Mouse (Mus musculus): ENCODE measurements around the gene Fbxo6.
"Not testable (repeated sequence)": the region's sequence is repeated elsewhere in the genome, so short reads cannot be mapped to it uniquely, and the experiment has no call there.

The Fbxo6 gene

DNA sequence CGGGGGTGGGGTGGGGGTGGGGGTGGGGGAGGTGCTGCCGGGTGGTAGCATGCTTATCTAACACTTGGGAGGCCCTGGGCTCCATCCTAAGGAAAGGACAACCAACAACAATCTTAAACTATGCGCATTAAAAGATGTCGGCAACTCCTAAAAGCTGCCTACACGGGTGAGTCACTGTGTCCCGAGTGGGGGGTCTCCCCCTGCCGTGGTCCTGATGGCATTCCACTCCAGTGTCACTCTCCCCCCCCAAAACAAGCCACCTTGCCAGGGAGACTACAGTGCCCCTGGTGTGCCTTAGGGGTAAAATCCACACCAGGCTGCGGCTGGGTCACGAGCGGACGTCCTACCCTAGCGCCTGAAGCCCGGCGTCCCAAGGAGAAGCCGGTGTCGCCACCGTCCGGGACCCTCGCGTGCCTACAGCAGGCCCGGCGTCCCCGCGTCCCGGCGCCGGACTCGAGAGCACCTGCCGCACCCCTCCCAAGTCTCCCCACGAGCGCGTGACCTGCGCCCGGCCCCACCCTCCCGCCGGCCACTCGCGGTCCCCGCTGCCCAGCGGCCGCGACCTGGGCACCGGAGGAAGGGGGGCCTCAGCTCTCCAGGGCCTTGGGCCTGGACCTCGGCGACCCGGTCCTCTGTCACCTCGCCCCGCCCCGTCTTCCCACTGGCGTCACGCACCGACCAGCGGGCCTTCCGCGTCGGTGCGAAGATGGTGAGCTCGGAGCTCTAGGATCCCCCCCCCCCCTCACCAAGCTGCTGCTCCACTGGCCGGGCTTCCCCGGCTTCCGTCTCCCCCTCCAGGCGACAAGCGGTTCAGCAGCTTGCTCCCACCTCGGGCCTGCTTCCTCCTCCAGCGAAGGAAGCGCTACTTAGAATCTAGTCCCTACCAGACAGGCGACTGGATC lies at the start of gene Fbxo6:
Fbxo6 (minus strand) TSS at position 874 of the 902 bp plus-strand sequence.
- peak; percentile 77 to 80 for DNase-seq (ENCODE audit: low spot score in 2 of 2)

DNA sequence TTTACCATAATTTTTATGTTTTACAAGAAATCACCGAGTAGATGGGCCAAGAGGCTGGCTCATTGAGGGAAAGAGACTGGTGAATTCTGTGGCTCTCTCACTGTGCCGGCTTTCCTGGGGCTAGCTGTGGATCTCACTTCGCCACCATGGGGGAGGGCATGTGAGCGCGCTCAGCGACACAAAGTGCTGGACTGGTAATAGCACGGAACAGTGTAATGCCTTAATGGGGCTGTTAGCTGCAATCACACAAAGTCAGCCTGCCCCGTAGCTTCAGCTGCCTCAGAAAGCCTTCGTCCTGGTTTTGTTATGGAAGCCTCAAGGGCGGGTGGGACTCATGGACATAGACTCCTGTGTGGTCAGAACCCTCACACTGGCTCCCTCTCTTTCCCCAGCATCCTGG lies 46.8 kb upstream of the Fbxo6 start:
- DNase-seq (ENCODE audit: low spot score in 2 of 2) = no peak

DNA sequence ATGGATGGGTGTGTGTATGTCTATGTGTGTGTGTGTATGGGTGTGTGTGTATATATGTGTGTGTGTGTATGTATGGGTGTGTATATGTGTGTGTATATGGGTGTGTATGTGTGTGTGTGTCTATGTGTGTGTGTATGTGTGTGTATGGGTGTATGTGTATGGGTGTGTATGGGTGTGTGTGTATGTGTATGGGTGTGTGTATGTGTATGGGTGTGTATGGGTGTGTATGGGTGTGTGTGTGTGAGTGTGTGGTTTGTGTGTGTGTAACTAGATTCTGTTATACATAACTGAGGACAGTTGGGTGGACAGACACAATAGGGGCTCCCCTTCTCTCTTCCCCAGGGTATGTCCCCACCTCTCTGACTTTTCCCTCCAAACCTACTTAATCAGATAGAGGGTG lies 42.5 kb upstream of the Fbxo6 start:
- DNase-seq (ENCODE audit: low spot score in 2 of 2) = no peak

DNA sequence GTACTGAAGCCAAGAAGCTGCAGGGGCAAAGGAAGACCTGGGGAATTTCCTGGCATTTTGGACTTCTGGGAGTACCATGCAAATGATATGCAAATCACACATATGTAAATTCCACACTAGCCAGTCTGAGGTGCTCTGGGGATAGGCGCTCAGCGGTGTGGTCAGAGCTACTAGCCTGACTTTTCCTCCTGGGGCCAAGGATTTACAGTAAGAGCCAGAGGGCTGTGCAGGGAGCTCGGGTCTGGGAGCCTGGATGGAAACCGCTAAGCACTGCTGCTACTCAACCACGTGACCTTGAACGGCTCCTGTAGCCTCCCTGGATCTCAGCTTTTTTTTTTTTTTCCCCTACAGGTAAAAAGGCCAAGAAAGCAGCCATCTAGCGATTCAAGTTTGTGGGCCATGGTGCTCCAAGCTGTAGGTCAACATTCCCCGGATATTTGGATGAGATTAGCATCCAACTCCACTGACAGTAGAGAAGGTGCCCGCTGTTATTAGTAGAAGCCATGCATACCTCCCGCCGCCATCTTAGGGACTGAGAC lies 40.8 kb upstream of the Fbxo6 start:
- no peak for DNase-seq (ENCODE audit: low spot score in 2 of 2)

DNA sequence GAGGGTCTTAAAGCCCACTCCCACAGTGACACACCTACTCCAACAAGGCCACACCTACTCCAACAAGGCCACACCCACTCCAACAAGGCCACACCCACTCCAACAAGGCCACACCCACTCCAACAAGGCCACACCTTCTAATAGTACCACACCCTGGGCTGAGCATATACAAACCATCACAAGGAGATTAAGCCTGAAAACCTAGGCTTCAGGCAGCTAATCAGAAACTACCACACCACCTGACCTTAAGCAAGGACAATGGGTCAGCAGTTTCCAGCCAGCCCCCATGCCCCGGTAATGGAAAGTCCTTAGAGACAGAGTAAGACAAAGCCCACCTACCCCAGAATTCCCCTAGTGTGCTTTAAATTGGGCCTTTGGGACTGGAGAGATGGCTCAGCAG lies 36.8 kb upstream of the Fbxo6 start:
- not testable (repeated sequence) for DNase-seq (ENCODE audit: low spot score in 2 of 2)

DNA sequence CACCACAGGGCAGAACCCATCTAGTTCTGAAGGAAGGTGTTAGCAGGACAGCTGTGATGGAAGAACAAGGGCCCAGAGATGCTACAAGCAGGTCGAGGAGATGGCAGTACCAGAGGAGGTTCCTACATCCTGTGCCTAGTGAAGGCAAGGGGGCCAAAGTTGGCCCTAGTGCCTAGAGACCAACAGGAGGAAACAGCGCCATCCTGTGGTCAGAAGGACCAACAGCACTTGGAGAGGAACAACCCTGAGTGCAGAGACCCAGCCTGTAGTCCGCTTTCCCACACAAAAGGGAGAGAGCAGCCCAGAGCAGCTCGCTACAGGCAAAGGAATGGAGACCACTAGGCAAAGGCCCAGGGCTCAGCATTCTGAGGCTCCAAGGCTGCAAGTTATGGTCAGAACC lies 33.9 kb upstream of the Fbxo6 start:
- no peak for DNase-seq (ENCODE audit: low spot score in 2 of 2)

DNA sequence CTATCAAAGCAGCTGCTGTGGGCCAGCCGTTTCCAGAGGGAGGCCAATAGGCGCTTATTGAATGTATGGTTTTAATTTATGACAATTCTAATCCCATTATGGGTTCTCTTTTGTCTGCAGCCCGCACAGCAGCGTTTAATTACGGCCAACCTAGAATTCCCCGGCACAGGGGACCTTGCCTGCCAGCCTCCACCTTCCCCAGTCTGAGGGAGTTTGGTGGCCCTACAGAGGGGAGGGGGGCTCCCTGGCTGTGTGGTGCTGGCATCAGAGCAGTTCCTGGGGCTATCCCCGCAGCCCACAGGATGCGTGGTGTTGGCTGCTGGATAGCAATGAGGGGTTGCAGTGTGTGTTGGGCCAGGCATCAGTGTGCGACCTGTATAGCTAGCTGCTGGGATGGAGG lies 32.6 kb upstream of the Fbxo6 start:
- no peak for DNase-seq (ENCODE audit: low spot score in 2 of 2)

DNA sequence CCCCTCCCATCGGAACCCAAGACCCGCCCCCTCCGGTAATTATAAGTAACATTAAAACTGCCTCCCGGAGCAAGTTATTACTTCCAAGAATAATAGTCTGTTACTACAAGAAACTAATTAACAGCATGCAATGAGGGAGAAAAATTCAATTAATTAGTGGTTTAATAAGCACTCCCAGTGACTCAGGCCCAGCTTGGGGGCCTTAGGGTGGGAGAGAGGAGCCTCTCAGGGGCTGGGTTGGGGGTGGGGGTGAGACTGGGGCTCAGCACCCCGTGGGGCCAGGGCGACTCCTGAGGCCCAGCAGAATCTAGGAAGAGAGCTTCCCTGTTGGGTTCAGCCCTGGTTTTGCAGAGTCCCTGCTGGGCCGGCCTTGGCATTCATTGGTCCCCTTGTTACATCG lies 30.4 kb upstream of the Fbxo6 start:
- DNase-seq (ENCODE audit: low spot score in 2 of 2) = no peak

DNA sequence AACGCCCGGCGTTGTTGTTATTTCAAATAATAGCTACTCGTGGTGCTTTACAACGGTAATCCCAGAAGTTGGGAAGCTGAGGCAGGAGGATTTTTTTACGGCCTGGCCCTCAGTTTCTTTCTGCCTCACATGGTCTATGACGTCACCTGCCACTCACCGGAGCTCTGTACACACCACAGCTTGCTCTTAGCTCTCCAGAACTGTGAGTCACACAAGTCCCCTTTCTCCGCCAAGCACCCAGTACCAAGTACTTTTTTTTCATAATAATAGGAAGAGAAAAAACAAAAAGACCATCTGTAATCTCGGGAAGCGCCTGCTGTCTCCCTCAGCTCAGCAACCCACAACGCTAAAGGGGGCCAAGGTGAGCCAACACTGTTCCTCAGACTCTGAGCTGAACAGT lies 29.5 kb upstream of the Fbxo6 start:
- DNase-seq (ENCODE audit: low spot score in 2 of 2) = no peak

DNA sequence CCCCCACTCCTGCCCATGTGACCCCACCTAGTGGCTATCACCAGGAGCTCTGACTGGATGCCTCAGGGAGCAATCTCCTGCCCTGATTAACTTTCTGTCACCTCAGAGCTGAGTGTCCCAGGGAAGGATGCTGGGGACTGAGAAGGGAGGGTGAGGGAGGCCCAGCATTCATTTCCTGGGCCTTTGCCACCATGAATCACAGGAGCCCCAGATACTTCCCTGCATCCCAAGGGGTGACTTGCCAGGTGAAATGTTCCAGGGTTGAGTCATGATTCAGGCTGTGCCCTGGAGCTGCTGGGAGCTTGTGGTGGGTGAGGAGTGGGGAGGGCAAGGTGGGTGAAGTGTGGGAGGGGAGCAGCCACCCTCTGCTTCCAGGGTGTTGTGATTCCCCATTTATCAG lies 25.8 kb upstream of the Fbxo6 start:
- no peak for DNase-seq (ENCODE audit: low spot score in 2 of 2)

DNA sequence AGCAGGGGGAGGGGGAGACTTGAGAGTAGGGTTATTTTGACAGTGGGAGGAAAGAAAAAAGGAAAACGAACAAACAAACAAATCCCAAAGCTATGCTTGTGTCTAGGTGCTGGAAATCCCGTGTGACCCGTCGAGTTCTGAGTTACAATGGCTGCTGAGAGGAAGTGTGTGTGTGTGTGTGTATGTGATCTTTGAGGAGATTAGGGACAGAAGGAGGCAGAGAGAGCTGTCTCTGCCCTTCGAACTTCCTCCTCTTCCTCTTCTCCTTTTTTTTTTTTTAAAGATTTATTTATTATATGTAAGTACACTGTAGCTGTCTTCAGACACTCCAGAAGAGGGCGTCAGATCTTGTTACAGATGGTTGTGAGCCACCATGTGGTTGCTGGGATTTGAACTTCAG lies 24.7 kb upstream of the Fbxo6 start:
- DNase-seq (ENCODE audit: low spot score in 2 of 2) = not testable (repeated sequence)

DNA sequence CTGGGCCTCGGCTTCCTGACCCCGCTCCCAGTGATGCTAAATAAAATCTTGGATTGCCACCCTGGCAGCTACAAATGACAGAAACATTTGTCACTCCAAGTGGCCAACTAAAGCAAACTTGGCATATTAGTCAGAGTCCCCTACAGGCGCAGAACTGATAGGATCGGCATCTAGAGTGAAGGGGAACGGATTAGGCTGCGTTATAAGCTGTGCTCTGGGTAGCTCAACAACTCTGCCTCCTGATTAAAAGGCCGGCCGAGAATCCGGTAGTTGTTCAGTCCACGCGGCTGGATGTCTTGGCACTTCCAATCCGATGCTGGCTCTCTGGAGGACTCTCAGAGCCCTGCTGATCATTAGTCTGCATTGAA lies 22.5 kb upstream of the Fbxo6 start:
- DNase-seq (ENCODE audit: low spot score in 2 of 2) = no peak

DNA sequence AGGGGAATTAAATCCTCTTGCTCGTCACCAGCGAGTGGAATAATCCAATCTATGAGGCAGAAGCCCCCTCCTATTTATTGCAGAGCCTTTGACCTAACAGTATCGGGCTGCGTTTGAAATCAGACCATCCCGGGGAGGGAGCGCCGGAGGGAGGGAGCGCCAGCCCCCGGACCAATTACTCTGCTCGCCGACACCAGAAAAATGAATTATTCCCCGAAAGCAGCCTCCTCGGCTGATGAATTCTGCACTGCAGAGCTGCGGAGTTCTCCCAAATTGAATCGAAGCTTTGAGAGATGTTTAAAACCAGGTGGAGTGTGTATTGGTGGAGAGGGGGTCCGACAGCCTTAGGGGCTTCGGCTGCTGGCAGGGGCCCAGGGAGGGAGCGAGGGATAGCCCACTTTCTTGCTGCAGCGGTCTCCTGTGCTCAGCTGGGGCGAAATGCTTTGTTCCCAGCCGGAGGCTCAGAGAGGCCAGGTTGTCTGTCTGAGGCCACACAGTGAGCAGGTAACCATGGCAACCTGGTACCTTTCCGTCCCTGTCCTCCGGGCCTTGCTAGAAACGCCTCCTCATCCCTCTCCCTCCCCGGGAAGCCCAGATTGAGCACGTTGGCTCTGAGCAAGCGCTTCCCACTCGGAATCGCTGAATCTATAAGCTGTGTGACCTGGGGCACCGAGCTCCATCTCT lies 22.0 kb upstream of the Fbxo6 start:
- DNase-seq (ENCODE audit: low spot score in 2 of 2) = no peak

DNA sequence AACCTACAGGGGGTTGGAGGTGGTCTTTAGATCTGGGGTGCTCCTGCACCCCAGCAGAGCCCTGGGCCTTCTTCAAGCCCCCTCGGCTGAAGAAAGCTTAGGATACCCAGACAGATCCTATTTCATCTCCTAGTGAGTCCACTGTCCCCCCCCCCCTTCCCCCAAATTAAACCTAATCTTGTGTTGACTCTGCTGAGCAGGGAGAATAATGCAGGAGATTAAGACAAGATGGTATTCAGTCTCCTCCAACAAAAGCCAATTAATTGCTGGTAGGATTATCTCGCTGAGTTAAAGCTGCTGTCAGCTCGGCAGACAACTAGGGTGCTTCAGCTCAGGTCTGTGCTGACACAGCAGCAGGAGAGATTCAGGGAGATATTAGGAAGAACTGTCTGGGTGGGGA lies 19.3 kb upstream of the Fbxo6 start:
- DNase-seq (ENCODE audit: low spot score in 2 of 2) = no peak

DNA sequence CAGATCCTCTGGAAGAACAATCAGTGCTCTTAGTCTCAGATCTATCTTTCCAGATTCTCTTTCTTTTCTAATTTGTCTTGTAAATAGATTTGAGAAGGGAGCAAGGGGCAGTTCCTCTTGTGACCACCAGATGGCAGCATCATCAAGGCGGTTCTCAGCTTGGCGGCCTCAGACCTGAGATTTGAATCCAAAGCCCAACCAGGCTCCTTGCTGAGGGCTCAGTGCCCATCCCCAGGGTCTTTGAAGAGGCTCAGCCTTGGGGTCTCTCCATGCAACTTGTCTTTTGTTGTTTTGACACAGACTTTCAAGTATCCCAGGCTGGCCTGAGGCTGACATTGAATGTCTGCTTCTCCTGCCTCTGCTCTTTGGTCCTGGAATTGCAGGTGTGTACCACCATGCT lies 18.9 kb upstream of the Fbxo6 start:
- DNase-seq (ENCODE audit: low spot score in 2 of 2) = peak in 1 of 2 experiments; percentile 23

DNA sequence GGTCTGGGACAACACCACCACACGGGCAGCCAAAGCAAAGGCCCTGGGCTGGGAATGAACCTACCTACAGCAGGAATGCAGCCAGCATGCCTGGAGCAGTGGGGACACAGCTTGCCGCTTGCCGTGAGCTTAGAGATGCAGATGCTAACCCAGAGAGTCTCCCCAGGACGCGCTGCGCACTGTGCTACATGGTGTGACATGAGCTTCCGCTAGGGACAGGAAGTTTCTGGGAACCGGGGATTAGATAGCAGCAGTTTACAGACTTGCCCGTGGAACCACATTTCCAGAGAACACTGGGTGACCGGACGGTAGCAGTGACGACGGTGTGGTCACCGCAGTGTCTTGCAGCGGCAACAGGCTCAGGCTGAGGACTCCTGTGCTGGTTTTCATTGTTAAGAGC lies 17.6 kb upstream of the Fbxo6 start:
- no peak for DNase-seq (ENCODE audit: low spot score in 2 of 2)

DNA sequence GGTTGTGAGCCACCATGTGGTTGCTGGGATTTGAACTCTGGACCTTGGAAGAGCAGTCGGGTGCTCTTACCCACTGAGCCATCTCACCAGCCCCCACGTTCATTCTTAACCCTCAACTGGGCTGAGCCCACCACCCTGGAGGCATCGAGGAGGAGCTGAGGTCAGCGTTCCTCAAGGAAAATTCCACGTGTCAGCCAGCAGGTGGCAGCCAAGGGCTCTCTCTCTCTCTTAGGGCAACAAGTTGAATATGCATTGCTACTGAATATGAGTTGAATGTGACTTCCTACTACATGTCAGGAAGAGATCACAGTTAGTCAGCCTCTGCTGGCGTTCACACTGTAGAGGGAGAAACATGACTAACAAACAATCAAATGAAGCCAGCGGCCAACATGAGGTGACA lies 16.3 kb upstream of the Fbxo6 start:
- DNase-seq (ENCODE audit: low spot score in 2 of 2) = peak; percentile 34 to 37

DNA sequence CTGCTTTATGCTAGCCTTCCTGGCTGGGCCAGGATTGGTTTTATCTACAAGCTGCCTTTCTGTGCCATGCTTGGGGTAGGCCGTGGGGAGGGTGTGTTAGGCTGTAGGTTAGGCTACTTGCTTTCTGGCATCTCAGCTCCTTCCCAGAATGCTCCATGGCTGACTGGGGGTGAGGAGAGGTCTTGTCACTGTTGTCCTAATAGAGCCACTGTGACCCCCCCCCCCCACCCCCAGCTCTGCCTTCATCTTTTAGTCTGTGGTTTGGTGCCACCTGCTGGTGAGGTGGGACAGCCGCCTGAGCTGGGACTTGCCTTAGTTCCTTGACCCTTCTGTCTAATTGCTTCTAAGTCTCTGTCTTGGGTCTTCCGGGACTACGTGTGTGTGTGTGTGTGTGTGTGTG lies 15.0 kb upstream of the Fbxo6 start:
- DNase-seq (ENCODE audit: low spot score in 2 of 2) = peak; percentile 49 to 60

DNA sequence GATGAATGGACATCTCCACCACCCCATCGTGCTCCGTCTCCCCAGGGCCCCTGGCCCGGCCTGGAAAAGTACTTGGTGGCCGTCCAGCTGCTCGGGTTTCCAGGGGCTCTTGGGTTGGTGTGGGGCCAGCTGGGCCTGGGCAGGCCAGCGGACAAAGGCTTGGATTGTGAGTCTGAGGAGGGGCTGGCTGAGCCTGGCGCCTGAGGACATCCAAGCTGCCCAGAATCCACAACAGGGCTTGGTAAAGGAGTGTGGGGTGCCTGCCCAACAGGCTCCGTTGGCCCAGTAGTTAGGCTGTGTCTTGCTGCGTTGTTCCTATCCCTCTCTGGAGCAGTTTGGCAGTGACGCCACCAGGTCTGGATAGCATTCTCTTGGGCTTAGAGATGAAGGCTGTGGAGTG lies 14.5 kb upstream of the Fbxo6 start:
- DNase-seq (ENCODE audit: low spot score in 2 of 2) = no peak

DNA sequence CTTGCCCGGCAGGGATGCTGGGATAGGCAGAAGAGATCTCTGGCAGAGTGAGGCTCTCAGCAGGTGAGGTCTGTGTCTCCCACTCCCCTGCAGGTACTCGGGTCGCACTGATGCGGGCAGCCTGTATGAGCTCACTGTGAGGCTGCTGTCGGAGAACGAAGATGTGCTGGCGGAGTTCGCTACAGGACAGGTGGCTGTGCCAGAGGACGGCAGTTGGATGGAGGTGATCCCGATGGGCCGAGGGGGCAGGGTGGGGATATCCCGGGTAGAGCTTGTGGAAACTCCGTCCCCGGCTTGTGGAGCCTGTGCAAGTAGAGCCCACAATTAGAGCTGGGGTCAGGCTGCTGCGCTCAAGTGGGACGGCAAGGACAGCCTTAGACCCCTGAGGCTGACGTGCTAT lies 13.6 kb upstream of the Fbxo6 start:
- no peak for DNase-seq (ENCODE audit: low spot score in 2 of 2)

DNA sequence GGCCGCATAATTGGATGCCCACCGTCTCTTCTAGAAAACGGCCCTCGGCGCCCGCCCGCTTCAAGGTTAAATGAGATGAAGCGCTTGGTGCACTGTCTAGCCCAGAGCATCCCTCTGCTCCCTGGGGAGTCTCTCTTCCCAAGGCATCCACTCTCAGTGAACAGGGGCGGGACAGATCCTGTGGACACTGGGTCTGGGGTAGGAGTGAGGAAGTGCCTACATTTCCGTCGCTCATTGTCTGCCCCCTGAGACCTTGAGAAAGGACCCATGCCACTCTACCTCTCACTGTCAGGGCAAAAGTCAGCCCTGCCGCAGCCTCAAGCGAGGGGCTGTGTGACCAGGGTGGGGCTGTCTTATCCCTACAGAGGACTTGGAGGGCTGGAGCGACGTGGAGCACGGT lies 12.5 kb upstream of the Fbxo6 start:
- DNase-seq (ENCODE audit: low spot score in 2 of 2) = no peak

DNA sequence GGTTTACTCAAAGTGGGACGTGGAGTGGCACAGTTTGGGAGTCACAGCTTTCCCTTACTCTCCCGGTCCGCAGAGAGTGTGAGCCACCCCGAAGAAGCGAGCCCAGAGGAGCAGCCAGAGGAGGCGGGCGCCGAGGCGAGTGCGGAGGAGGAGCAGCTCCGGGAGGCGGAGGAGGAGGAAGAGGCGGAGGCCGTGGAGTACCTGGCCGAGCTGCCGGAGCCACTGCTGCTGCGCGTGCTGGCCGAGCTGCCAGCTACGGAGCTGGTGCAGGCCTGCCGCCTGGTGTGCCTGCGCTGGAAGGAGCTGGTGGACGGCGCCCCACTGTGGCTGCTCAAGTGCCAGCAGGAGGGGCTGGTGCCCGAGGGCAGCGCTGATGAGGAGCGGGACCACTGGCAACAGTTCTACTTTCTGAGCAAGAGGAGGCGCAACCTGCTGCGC lies 12.1 kb upstream of the Fbxo6 start:
- peak; percentile 59 to 68 for DNase-seq (ENCODE audit: low spot score in 2 of 2)

All from spleen, postnatal 36 days (tissue).